Mouse (Mus musculus) left cerebral cortex, postnatal 36 days (tissue): Measurements from ENCODE around the gene Nup188. TPM values are rescaled to one million over a fixed set of nuclear protein-coding genes. Genes with fewer than 3 reads are reported as not detected.

Experiments
- DNase-seq, 2 experiments: peaks; one replicate each; pipeline ENCODE4 v3.0.0; 2021 to 2022; ENCODE audit warnings: low spot score in 2 of 2, mixed read lengths in 1 of 2
- intact Hi-C: fragments of 180-260 bp; cut with DNase I; formaldehyde crosslinking; loops from one replicate; pipeline ENCODE4 v1.15.1; 2025
- total RNA-seq, 2 experiments: library from RNA; stranded (reverse); gene quantifications; 2 replicates each; pipeline ENCODE4 v1.2.3; 2021

Gene Nup188
- total RNA-seq = 10 to 100 TPM; 17.7 to 26.0 TPM

GRCm38 (mm10) chr2:30286192-30287026, at the start of gene Nup188, which contains the start of gene Dolk:
Gene Nup188 (plus strand): TSS chr2:30286397.
Gene Dolk (minus strand): TSS chr2:30286334.
- intact Hi-C loops = no loop called here
- peak; percentile 95 for DNase-seq

GRCm38 (mm10) chr2:30236426-30237198, 49.6 kb upstream of the Nup188 start:
- DNase-seq = no peak
- intact Hi-C loops = loop anchor here (1.0 to 10.0 kb wide), 3 partner anchors 31 to 62 kb away; partner anchors contain the start of genes Endog, Kyat1 and Spout1

- intact Hi-C loops = loop anchor here (1.0 to 10.0 kb wide), 3 partner anchors 31 to 63 kb away; partner anchors contain the start of genes Endog, Kyat1 and Spout1
Measured at GRCm38 (mm10) chr2:30237199-30237880, 48.9 kb upstream of the Nup188 start, which contains the start of gene Lrrc8a. Gene Lrrc8a (plus strand): TSS chr2:30237715.

GRCm38 (mm10) chr2:30237881-30238280, 48.3 kb upstream of the Nup188 start:
- peak; percentile 71 to 73 for DNase-seq
- intact Hi-C loops = loop anchor here (1.0 to 10.0 kb wide), 3 partner anchors 31 to 63 kb away; partner anchors contain the start of genes Endog, Kyat1 and Spout1

More at GRCm38 (mm10) chr2:30237199-30237880, 48.9 kb upstream of the Nup188 start, which contains the start of gene Lrrc8a:
- DNase-seq = peak; percentile 100

GRCm38 (mm10) chr2:30238906-30239465, 47.2 kb upstream of the Nup188 start:
- intact Hi-C loops = loop anchor here (10.0 kb wide), 1 partner anchor 64 kb away; the partner anchor contains the start of genes Endog and Spout1
- DNase-seq = no peak

GRCm38 (mm10) chr2:30239777-30240176, 46.4 kb upstream of the Nup188 start:
- intact Hi-C loops = loop anchor here (10.0 kb wide), 1 partner anchor 65 kb away; the partner anchor contains the start of genes Endog and Spout1
- no peak for DNase-seq

- DNase-seq = no peak
- intact Hi-C loops = no loop called here
Measured at GRCm38 (mm10) chr2:30240267-30240666, 45.9 kb upstream of the Nup188 start, which contains the start of gene Gm28035. Gene Gm28035 (plus strand): TSS chr2:30240567.

GRCm38 (mm10) chr2:30242509-30242908, 43.7 kb upstream of the Nup188 start:
- intact Hi-C loops = no loop called here

GRCm38 (mm10) chr2:30243391-30243790, 42.8 kb upstream of the Nup188 start:
- DNase-seq = no peak
- intact Hi-C loops = no loop called here

More at GRCm38 (mm10) chr2:30242509-30242908, 43.7 kb upstream of the Nup188 start:
- no peak for DNase-seq

GRCm38 (mm10) chr2:30244595-30245178, 41.5 kb upstream of the Nup188 start:
- DNase-seq = no peak
- intact Hi-C loops = no loop called here

- DNase-seq = no peak
- intact Hi-C loops = no loop called here
Measured at GRCm38 (mm10) chr2:30247036-30247435, 39.2 kb upstream of the Nup188 start.

- no peak for DNase-seq
- intact Hi-C loops = no loop called here
Measured at GRCm38 (mm10) chr2:30247681-30248080, 38.5 kb upstream of the Nup188 start.

- DNase-seq = no peak
- intact Hi-C loops = no loop called here
Measured at GRCm38 (mm10) chr2:30249182-30249581, 37.0 kb upstream of the Nup188 start.

GRCm38 (mm10) chr2:30250166-30251128, 35.8 kb upstream of the Nup188 start:
- DNase-seq = no peak
- intact Hi-C loops = no loop called here

GRCm38 (mm10) chr2:30251417-30252104, 34.6 kb upstream of the Nup188 start:
- DNase-seq = no peak
- intact Hi-C loops = no loop called here

- no peak for DNase-seq
- intact Hi-C loops = no loop called here
Measured at GRCm38 (mm10) chr2:30252521-30252920, 33.7 kb upstream of the Nup188 start.

GRCm38 (mm10) chr2:30253809-30254208, 32.4 kb upstream of the Nup188 start:
- intact Hi-C loops = no loop called here
- DNase-seq = no peak
